Mouse (Mus musculus): ENCODE measurements at regions not wholly inside any gene's neighbourhood (a gene's known extent, or its start where the extent isn't known, plus 50 kb on each side); places are given as distances from the start of the nearest gene placed in this dataset.

- no peak for TF ChIP-seq CTCF (IDR thresholded peaks at IDR 0.05; ENCODE audit: low read depth)
- no peak for TF ChIP-seq EP300 (IDR thresholded peaks at IDR 0.05; ENCODE audit: low read depth)
Observed at GRCm38 (mm10) chr16:29983161-29983560, 81.0 kb upstream of the Hes1 start.
